Mouse (Mus musculus) liver, embryonic 12.5 days (tissue): ENCODE results near the gene Atn1. TPM values are rescaled to one million over a fixed set of nuclear protein-coding genes. Genes with fewer than 3 reads are reported as not detected.

Source experiments
- ATAC-seq: fragments of 200-750 bp; cut with Nextera tagmentation; 2 replicates; pipeline ENCODE4 v1.8.0; 2017; ENCODE audit warnings: moderate number of reproducible peaks, mild to moderate bottlenecking, moderate library complexity
- H3K27ac ChIP-seq: fragments of 300-500 bp; sonication (generic); 2 replicates; pipeline ENCODE4 v1.5.1; 2016; ENCODE audit warnings: mild to moderate bottlenecking
- H3K27me3 ChIP-seq: fragments of 300-500 bp; sonication (generic); replicated peaks from 2 replicates; pipeline ENCODE4 v1.6.1; 2016; ENCODE audit warnings: mild to moderate bottlenecking, moderate library complexity
- H3K36me3 ChIP-seq: fragments of 300-500 bp; sonication (generic); 2 replicates; pipeline ENCODE4 v1.6.1; 2016; ENCODE audit warnings: mild to moderate bottlenecking, moderate library complexity
- H3K4me1 ChIP-seq: fragments of 300-500 bp; sonication (generic); 2 replicates; pipeline ENCODE4 v1.6.1; 2016
- H3K4me2 ChIP-seq: fragments of 300-500 bp; sonication (generic); 2 replicates; pipeline ENCODE4 v1.6.1; 2016; ENCODE audit warnings: mild to moderate bottlenecking, moderate library complexity
- H3K4me3 ChIP-seq: fragments of 300-500 bp; sonication (generic); 2 replicates; pipeline ENCODE4 v1.5.1; 2016; ENCODE audit warnings: mild to moderate bottlenecking, moderate library complexity
- H3K9ac ChIP-seq: fragments of 300-500 bp; sonication (generic); 2 replicates; pipeline ENCODE4 v1.6.1; 2016; ENCODE audit warnings: mild to moderate bottlenecking, moderate library complexity
- H3K9me3 ChIP-seq: fragments of 300-500 bp; sonication (generic); replicated peaks from 2 replicates; pipeline ENCODE4 v1.6.1; 2016; ENCODE audit warnings: mild to moderate bottlenecking, moderate library complexity
- WGBS: fragments of 180-500 bp; shearing (Covaris S2); methylation state at CpG from one replicate; pipeline ENCODE4 v1.1.7; 2016; ENCODE audit not compliant: insufficient replicate concordance; 5-methylcytosine and 5-hydroxymethylcytosine counted together
- polyA plus RNA-seq: library from polyadenylated mRNA; unstranded; fragments of >200 nt; fragmentation: Nextera tagmentation; extraction: Ambion mirVana; gene quantifications from 2 replicates; pipeline ENCODE4 v1.2.1, GENCODE M21; 2016

The Atn1 gene
- polyA plus RNA-seq, 1 experiment from 2014 or later, result 2.9 TPM

DNA sequence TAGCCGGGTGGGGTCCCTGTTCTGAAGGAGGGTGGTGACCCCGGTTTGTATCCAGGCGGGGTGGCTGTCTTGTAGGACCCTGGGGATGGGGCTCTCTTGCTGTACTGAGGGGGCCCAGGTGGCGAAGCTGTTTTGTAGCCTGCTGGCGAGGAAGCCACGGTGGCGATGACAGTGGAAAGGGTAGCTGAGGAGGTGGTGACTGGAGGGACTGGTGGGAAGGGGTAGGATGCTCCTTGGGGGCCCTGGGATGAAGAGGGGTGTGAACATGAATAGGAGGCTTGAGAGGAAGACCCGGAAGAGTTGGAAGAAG, 10.1 kb downstream of the Atn1 start:
- H3K4me2 ChIP-seq, result peak overlapping the region; percentile 99
- peaks cover 19% of the 10 kb centered on the region for H3K36me3 ChIP-seq
- peak overlapping the region; percentile 91 for H3K9ac ChIP-seq
- no peaks in the 10 kb centered on the region for H3K9me3 ChIP-seq
- 30% methylated on average over 8 of the region's 8 CpGs for WGBS
- H3K27me3 ChIP-seq, result 0 out of 2 replicates have a peak, but pooled peaks cover 2% of the 10 kb centered on the region
- ATAC-seq, result no peak
- H3K27ac ChIP-seq, result peak overlapping the region; percentile 85
- peak overlapping the region; percentile 72 for H3K4me3 ChIP-seq
- peaks cover 30% of the 10 kb centered on the region for H3K4me1 ChIP-seq

DNA sequence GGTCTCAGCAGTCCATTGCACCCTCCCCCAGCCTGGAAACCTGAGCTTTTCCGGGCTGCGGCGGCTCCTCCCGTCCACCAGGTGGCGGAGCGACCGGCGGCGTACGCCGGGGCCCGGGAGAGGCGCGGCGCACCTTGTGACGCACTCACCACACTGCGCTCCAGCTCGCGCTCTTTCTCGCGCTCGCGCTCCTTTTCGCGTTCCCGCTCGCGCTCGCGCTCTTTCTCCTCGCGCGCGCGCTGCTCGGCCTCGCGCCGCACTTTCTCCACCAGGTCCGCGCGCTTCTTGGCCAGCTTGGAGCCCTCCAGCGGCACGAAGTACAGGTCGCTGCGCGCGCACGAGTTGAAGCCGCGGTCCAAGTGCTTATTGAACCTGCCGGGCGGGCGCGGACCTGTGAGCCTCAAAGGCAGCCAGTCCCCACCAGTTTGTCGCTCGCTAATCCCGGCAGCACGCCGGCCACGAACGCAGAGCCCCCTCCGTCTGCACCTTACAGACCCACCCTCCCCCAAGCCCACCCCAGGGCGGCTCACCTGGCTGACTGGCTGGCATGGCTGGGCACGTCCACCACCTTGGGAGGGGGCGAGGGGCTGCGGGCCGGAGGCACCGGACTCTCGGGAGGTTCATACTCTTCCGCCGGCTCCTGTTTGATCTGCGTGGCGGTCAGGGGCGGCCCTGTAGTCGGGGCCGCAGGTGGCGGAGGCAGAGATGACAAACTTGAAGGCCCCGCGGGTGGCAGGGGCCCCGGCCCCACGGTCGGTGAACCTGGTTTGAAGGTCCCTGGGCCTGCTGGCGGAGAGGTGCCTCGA, 10.6 kb downstream of the Atn1 start:
- Histone ChIP-seq H3K27ac (peak overlapping the region; percentile 85), H3K9ac (peak overlapping the region; percentile 91), H3K36me3 (peaks cover 19% of the 10 kb centered on the region), H3K27me3 (0 out of 2 replicates have a peak, but pooled peaks cover 2% of the 10 kb centered on the region), H3K4me2 (peak overlapping the region; percentile 99), H3K4me3 (peak overlapping the region; percentile 72), H3K9me3 (no peaks in the 10 kb centered on the region), H3K4me1 (peaks cover 31% of the 10 kb centered on the region)
- peak; percentile 78 for ATAC-seq
- under 1% methylated on average over 85 of the region's 85 CpGs for WGBS

DNA sequence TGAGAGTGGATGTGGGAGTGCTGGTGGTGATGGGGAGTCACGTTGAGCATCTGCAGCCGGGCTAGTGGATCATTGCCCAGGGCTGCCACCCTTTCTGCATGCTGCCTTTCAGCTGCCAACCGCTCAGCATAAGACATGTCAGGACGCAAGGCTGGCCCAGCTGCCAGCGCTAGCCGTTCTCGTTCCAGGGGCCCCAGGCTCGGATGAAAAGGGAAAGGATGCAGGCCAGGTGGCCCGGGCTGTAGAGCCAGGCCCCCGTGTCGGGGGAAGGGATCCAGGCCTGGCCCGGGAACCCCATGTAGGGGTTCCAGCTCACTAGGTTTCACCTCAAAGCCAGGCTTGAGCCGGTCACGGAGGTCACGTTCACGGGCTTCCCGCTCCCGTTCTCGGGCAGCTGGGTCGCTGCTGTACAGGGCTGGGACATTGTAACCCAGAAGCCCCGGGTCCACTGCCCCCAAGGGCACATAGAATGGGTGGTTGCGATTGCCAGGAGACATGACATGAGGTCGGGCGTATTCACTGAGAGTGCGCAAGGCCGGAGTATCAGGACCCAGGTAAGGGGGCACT, 11.5 kb downstream of the Atn1 start:
- Histone ChIP-seq H3K4me2 (peak overlapping the region; percentile 99), H3K27ac (peak overlapping the region; percentile 85), H3K9me3 (no peaks in the 10 kb centered on the region), H3K27me3 (0 out of 2 replicates have a peak, but pooled peaks cover 2% of the 10 kb centered on the region), H3K9ac (peak overlapping the region; percentile 62), H3K4me3 (peak overlapping the region; percentile 72), H3K36me3 (peaks cover 19% of the 10 kb centered on the region), H3K4me1 (peaks cover 40% of the 10 kb centered on the region)
- WGBS, result 72% methylated on average over 26 of the region's 26 CpGs
- ATAC-seq, result no peak

DNA sequence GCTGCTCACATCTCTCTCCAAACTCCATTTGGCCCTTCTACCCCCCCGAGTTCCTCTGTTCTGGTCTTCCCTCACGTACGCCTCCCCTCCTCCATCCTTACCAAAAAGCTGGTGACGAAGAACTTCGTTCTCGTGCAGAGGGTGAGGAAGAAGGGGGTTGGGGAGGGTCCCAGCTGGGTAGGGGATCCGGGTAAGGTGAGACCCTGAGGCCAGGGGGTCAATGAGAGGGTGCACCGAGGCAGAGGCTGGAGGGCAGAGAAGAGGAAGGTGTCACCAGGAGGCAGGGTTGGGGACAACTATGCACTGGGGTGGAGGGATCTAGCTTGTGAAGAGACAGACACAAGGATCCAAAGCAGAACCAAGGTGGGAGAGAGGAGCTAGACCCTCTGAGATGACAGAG, 12.7 kb downstream of the Atn1 start:
- H3K9me3 ChIP-seq, result no peaks in the 10 kb centered on the region
- H3K36me3 ChIP-seq, result peaks cover 11% of the 10 kb centered on the region
- no peak overlapping the region for H3K4me2 ChIP-seq
- WGBS, result 67% methylated on average over 8 of the region's 8 CpGs
- H3K27ac ChIP-seq, result no peak overlapping the region
- no peak overlapping the region for H3K9ac ChIP-seq
- ATAC-seq, result no peak
- H3K27me3 ChIP-seq, result 0 out of 2 replicates have a peak, but pooled peaks cover 2% of the 10 kb centered on the region
- H3K4me3 ChIP-seq, result no peak overlapping the region
- H3K4me1 ChIP-seq, result peaks cover 52% of the 10 kb centered on the region

DNA sequence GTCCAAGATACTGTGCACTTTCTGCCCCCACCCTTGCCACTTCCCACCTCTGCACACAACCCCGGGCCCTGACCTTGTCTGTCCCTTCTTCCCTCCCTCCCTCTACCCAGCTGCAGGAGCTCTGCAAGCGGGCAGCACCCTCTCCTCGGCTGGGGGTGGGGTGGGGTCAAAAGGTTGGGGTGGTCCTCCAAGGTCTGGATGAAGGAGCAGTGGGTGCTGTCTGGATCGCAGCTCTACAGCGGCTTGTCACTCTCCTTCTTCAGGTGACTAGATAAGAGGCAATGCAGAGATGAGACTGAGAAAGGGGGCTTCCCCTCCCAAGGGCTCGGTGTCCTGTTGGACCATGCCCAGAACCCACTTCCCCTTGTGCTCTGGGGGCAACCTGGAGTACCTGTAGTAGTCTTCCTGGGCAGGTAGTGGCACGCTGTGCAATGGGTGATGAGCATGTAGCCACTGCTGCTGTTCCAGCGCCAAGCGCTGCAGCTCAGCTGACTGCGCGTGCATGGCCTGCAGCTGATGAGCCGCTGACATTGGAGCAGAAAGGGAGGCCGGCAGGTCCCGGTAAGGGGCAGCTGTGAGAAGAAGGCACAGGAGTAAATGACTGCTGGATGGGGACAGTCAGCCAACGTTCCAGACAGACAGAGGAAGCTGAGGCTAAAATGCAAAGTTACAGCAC, 13.3 kb downstream of the Atn1 start:
- Histone ChIP-seq H3K4me3 (no peak overlapping the region), H3K27ac (no peak overlapping the region), H3K9me3 (no peaks in the 10 kb centered on the region), H3K36me3 (peaks cover 11% of the 10 kb centered on the region), H3K9ac (no peak overlapping the region), H3K4me1 (peaks cover 58% of the 10 kb centered on the region), H3K27me3 (0 out of 2 replicates have a peak, but pooled peaks cover 2% of the 10 kb centered on the region), H3K4me2 (no peak overlapping the region)
- ATAC-seq, result no peak
- WGBS, result 84% methylated on average over 15 of the region's 15 CpGs

DNA sequence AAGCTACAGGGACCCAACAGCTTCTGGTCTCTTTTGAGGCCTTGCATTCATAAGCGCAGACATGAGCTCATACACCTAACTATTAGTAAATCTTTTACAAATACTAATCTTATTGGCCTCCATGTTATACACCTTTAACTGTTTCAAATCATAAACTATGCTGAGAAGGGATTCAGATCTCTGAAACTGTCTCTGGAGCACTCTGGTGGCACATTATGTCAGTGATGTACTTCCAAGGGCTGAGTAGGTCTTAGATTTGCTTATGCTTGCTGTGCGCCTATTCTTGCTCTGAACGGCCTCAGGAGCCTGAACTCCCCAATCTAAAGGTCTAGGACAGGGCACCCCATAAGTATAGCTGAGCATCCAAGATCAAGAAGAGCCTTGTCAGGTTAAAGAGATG, 14.5 kb downstream of the Atn1 start:
- peak overlapping the region; percentile 98 for H3K27ac ChIP-seq
- H3K4me2 ChIP-seq, result peak overlapping the region; percentile 94
- H3K4me3 ChIP-seq, result peak overlapping the region; percentile 65
- H3K4me1 ChIP-seq, result peaks cover 62% of the 10 kb centered on the region
- ATAC-seq, result no peak
- H3K27me3 ChIP-seq, result no peaks in the 10 kb centered on the region
- no peaks in the 10 kb centered on the region for H3K9me3 ChIP-seq
- H3K36me3 ChIP-seq, result peaks cover 3% of the 10 kb centered on the region; the same call in 1 of the 2 replicates
- WGBS, result 74% methylated on average over 3 of the region's 3 CpGs
- H3K9ac ChIP-seq, result peak overlapping the region; percentile 83

DNA sequence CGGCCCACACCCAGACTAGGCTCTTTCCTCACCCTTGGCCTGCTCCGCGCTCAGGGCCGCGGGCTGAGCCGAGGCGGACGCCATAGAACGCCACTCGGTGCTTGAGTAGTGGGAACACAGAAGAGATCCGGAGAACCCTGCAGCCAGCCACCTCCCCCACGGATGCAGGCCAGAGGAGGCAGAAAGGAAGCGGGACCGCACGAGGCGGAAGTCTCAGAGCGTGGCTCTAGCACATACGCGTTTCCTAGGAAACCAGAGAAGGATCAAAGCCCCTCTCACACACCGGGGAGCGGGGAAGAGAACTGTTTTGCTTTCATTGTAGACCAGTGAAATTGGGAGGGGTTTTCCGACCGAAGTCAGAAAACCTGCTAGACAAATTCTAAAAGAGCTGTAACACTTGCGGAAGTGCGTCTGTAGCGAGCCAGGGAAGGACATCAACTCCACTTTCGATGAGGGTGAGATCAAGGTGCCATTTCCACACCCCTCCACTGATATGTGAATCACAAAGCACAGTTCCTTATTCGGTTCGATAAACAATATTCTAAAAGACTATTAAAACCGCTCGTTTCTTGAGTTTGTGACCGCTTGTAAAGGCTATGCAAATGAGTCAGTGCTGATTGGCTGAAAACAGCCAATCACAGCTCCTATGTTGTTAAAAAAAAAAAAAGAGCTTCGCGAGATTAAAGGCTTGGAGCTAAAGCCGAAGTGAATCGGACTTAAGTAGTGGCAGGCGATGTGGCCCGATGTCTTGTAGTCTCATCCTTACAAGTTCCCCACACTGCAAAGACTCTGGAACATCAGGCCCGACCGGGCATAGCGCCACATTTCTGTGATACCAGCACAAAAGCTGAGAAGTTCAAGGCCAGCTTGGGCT, 15.2 kb downstream of the Atn1 start, which contains the start of gene Grcc10:
Gene Grcc10, minus strand, starts transcription at position 487 of the 874 bp plus-strand sequence.
- H3K36me3 ChIP-seq, result peaks cover 3% of the 10 kb centered on the region; the same call in 1 of the 2 replicates
- no peaks in the 10 kb centered on the region for H3K27me3 ChIP-seq
- 1% methylated on average over 41 of the region's 41 CpGs for WGBS
- peak within 1 kb of the TSS; percentile 83 for H3K9ac ChIP-seq
- peak; percentile 84 for ATAC-seq
- H3K9me3 ChIP-seq, result no peaks in the 10 kb centered on the region
- H3K4me1 ChIP-seq, result peaks cover 55% of the 10 kb centered on the region
- peak within 1 kb of the TSS; percentile 65 for H3K4me3 ChIP-seq
- peak within 1 kb of the TSS; percentile 94 for H3K4me2 ChIP-seq
- peak within 1 kb of the TSS; percentile 98 for H3K27ac ChIP-seq

DNA sequence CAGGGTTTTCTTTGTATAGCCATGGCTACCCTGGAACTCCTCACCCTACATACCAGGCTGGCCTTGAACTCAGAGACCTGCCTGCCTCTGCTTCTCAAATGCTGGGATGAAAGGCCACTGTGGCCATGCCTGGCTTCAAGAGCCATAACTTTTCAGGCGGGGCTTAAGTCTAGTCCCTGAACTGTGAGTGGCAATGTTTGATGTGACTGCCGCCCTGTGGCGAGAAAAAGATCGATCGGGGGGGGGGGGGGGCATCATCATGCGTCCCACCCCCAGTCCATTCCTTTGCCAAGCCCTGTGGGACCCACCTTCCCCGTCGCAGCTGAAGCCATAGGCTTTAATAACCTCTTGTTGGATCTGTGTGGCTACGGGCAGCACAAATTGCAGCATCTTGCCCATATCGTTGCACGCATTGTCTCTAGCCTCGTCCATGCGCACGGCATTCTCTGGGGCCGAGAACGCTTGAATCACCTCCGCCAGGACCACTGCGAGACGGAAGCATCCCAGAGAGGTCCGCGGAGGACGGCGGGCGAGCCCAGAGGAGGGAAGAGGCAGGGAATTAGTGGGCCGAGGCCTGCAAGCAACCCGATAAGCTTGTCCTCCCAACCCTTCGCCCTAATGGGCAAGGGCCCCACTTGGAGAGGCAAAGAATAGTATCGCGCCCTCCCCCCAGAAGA, 16.0 kb downstream of the Atn1 start:
- peak; percentile 10; the same call in 1 of the 2 replicates for ATAC-seq
- Histone ChIP-seq H3K4me1 (peaks cover 51% of the 10 kb centered on the region), H3K36me3 (peaks cover 3% of the 10 kb centered on the region; the same call in 1 of the 2 replicates), H3K4me2 (peak overlapping the region; percentile 94), H3K9me3 (no peaks in the 10 kb centered on the region), H3K9ac (peak overlapping the region; percentile 83), H3K27ac (peak overlapping the region; percentile 98), H3K27me3 (no peaks in the 10 kb centered on the region), H3K4me3 (peak overlapping the region; percentile 65)
- 0% methylated on average over 29 of the region's 29 CpGs for WGBS

DNA sequence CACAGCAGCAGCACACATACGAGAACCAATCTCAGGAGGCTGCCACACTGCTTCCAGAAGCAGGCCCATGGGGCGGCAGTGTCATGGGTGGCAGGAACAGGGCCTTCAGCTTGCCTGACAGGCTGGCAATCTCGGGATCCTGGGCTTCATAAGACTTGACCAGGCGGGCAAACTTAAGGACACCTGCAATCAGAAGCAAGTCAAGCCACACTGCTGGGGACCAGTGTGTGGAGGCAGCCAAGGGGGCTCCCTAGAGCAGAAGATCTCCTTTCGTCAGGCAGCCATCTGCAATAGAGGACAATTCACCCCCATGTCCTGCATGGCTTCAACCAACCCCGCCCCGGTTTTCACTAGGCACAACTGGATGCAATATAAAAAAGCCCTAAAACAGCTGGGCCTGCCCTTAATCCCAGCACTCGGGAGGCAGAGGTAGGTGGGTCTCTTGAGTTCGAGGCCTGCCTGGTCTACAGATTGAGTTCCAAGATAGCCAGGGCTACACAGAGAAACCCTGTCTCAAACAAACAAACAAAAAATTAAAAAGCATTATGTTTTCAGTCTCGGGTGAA, 17.0 kb downstream of the Atn1 start:
- H3K36me3 ChIP-seq, result peaks cover 3% of the 10 kb centered on the region; the same call in 1 of the 2 replicates
- H3K27ac ChIP-seq, result peak overlapping the region; percentile 98
- H3K4me1 ChIP-seq, result peaks cover 45% of the 10 kb centered on the region
- no peak for ATAC-seq
- H3K4me3 ChIP-seq, result peak overlapping the region; percentile 65; the same call in 1 of the 2 replicates
- H3K4me2 ChIP-seq, result peak overlapping the region; percentile 94
- H3K9me3 ChIP-seq, result no peaks in the 10 kb centered on the region
- peak overlapping the region; percentile 83; the same call in 1 of the 2 replicates for H3K9ac ChIP-seq
- WGBS, result 68% methylated on average over 10 of the region's 10 CpGs
- no peaks in the 10 kb centered on the region for H3K27me3 ChIP-seq

DNA sequence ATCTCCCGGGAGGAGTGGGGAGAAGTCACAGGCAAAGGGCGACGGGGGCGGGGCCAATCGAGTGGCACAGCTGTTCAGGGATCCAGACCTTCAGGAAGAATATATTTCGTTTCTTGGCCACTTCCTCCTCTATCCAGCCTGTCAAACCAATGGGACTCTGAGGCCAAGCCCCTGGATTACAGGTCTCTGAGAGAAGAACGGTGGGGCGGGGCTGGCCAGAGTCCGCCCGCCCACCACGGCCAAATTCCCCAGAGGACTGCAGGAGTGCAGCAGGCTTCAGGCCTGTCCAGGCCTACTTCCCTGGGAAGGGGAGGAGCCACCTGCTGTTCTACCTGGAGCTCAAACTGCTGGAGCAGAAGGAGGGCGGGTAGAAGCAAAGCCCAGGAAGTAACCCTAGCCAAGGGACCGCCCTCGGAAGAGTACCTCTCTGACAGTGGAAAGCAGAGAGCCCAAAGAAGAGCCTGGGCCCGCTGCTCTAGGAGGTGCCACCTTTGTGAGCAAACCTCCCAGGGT, 17.8 kb downstream of the Atn1 start, which contains the start of gene Ptpn6:
Gene Ptpn6, minus strand, starts transcription at position 204 of the 513 bp plus-strand sequence.
- Histone ChIP-seq H3K9me3 (no peaks in the 10 kb centered on the region), H3K27me3 (no peaks in the 10 kb centered on the region), H3K27ac (peak within 1 kb of the TSS; percentile 98), H3K4me1 (peaks cover 53% of the 10 kb centered on the region), H3K9ac (peak within 1 kb of the TSS; percentile 83), H3K36me3 (peaks cover 3% of the 10 kb centered on the region; the same call in 1 of the 2 replicates), H3K4me2 (peak within 1 kb of the TSS; percentile 94), H3K4me3 (peak within 1 kb of the TSS; percentile 13)
- ATAC-seq, result peak; percentile 6; the same call in 1 of the 2 replicates
- WGBS, result 24% methylated on average over 15 of the region's 15 CpGs
